Mouse (Mus musculus) kidney, adult 11 months (tissue): ENCODE results near the gene A730015C16Rik.

Experiments
- DNase-seq: peaks from one replicate; pipeline ENCODE4 v3.0.0; 2022

The A730015C16Rik gene

GRCm38 (mm10) chr4:108848505-108848848, at the start of gene A730015C16Rik:
Gene A730015C16Rik, minus strand, starts transcription at chr4:108848619.
- no peak for DNase-seq

DNA sequence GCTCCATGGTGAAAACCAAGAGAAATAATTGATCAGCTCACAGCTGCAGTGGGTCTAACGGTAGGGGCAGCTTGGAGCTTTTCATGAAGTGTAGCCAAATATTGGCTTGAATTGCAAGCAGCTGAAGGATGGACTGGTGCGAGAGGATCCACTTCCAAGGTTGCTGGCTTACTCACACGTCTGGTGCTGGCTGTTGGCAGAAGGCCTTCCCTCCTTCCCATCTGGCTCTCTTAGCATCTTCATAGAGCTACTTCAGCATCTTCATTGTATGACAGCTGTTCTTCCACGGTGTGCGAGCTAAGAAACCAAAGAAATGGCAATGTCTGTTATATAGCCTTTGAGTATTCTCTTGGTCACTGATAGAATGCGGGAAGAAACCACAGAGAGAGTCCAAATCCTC, 42.5 kb upstream of the A730015C16Rik start:
- DNase-seq = no peak

GRCm38 (mm10) chr4:108887456-108887855, 39.0 kb upstream of the A730015C16Rik start:
- no peak for DNase-seq

GRCm38 (mm10) chr4:108883815-108884214, 35.4 kb upstream of the A730015C16Rik start:
- no peak for DNase-seq

GRCm38 (mm10) chr4:108878963-108879822, 30.8 kb upstream of the A730015C16Rik start, which contains the start of gene Rab3b:
Gene Rab3b, plus strand, starts transcription at chr4:108879063.
- peak; percentile 17 for DNase-seq

GRCm38 (mm10) chr4:108877901-108878300, 29.5 kb upstream of the A730015C16Rik start:
- no peak for DNase-seq

DNA sequence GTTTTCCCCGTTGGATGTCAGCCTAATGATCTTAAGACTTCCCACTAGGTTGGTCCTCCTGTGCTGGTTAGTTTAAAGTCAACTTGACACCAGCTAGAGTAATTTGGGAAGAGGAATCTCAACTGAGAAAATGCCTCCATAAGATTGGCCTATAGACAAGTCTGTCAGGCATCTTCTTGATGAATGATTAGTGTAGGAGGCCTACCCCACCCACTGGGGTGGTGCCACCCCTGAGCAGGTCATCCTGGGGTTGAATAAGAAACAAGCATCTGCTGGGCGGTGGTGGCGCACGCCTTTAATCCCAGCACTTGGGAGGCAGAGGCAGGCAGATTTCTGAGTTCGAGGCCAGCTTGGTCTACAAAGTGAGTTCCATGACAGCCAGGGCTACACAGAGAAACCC, 25.3 kb upstream of the A730015C16Rik start:
- no peak for DNase-seq

GRCm38 (mm10) chr4:108869730-108870374, 21.4 kb upstream of the A730015C16Rik start:
- DNase-seq = peak; percentile 70

GRCm38 (mm10) chr4:108866806-108867205, 18.4 kb upstream of the A730015C16Rik start:
- DNase-seq = no peak

DNA sequence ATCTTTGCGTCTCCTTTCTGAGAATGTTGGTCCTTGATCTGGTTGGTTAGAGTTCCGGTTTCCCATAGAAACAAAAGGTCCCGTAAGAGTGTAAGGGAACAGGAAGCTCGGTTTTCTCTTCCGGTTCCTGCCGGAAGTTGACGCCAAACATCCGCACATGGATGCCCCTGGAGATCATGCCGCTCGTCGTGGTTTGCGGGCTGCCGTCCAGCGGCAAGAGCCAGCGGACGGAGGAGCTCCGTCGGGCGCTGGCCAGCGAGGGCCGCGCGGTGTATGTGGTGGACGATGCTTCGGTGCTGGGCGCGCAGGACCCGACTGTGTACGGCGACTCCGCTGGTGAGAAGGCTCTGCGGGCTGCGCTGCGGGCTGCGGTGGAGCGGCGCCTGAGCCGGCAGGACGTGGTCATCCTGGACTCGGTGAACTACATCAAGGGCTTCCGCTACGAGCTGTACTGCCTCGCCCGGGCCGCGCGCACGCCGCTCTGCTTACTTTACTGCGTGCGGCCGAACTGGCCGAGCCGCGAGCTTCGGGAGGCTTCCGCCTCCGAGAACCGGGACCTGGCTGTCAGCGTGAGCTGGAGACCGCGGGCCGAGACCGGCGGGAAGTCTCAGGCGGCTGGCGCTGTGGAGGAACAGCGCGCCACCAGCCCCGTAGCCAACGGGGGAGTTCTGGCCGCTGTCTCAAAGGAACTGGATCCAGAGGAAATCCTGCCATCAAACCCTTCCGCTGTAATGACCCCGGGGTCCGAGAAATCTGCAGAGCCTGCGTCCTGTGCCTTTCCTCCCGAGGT, 509 bp downstream of the A730015C16Rik start, which contains the start of gene Kti12:
Gene Kti12, plus strand, starts transcription at position 71 of the 790 bp plus-strand sequence.
- DNase-seq = peak; percentile 83

GRCm38 (mm10) chr4:108845824-108846569, 2.4 kb downstream of the A730015C16Rik start:
- no peak for DNase-seq

DNA sequence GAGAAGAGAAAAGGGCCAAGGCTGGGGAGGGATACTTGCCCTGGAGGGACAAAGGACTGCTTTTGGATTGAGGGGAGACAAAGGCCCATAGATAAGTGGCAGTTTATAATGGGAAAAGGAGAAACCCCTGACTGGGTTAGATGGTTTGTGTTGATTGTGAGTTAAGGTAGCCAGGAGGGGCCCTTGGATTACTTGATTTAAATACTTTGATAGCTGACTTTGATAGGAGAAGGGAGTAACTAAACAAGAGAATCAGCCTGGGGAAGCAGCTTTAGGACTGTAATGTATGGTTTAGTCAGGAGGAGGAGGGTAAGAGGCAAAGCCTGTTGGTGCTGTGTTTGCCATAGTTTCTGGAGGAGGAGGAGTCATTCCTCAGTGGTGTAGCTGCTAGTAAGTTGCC, 5.1 kb downstream of the A730015C16Rik start:
- DNase-seq = no peak

GRCm38 (mm10) chr4:108841920-108842578, 6.4 kb downstream of the A730015C16Rik start:
- DNase-seq = no peak

DNA sequence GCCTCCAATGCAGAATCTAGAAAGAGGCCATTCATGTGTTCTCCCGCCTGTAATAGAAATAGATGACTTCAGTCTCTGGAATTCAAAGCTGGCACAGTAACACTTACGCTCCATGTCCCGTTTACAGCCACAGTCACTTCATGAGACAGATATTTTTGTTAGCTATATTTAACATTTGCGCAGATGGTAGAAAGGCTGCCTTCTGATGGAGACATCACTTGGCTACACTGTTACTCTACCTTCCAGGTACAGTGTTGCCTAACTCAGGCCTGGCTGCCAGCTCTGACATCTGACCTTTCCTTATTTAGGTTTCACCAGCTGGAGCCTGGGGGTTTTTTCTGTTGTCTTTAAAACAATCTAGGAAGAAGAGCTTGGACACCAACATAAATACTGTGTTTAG, 10.4 kb downstream of the A730015C16Rik start:
- no peak for DNase-seq

DNA sequence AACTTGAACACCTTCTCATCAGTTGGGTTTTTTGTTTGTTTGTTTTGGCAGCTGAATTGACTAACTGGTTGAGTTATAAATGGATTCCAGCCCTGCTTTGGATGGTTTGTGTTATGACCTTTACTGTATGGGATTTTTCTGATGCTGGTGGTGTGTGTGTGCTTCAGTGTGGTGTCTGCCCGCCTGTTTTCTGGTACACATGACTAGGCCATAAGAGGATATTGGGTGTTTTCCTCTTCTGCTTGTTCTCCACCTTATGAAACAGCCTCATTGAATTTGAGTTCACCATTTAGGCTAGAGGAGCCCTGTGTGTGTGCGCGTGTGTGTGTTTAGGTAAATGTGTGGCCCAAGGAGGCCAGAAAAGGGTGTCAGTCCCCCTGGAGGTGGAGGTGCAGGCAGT, 12.9 kb downstream of the A730015C16Rik start:
- peak; percentile 16 for DNase-seq

- no peak for DNase-seq
These were observed 13.5 kb downstream of the A730015C16Rik start for GRCm38 (mm10) chr4:108834971-108835311.

GRCm38 (mm10) chr4:108834115-108834970, 14.1 kb downstream of the A730015C16Rik start, which contains the start of gene Txndc12:
Gene Txndc12, plus strand, starts transcription at chr4:108834601.
- peak; percentile 93 for DNase-seq

- no peak for DNase-seq
These were observed 14.6 kb downstream of the A730015C16Rik start for GRCm38 (mm10) chr4:108833828-108834114.

GRCm38 (mm10) chr4:108832916-108833827, 15.2 kb downstream of the A730015C16Rik start, which contains the start of gene Btf3l4:
Gene Btf3l4, minus strand, starts transcription at chr4:108833614.
- DNase-seq = peak; percentile 89

GRCm38 (mm10) chr4:108830698-108831097, 17.7 kb downstream of the A730015C16Rik start:
- no peak for DNase-seq
